Mouse (Mus musculus) gonadal fat pad, adult 2 months (tissue): ENCODE results near the gene Secisbp2. TPM values are rescaled to one million over a fixed set of nuclear protein-coding genes. Genes with fewer than 3 reads are reported as not detected.
"Not testable (repeated sequence)": the region's sequence is repeated elsewhere in the genome, so short reads cannot be mapped to it uniquely, and the experiment has no call there.

Experiments
- DNase-seq: peaks from one replicate; pipeline ENCODE4 v3.0.0-alpha.2; 2012; ENCODE audit warnings: low read depth
- polyA plus RNA-seq: library from polyadenylated mRNA; depleted of rRNA; stranded (reverse); fragments of >200 nt; gene quantifications from 2 replicates; pipeline ENCODE4 v1.2.3, GENCODE M21; 2012; rRNA removed

Gene Secisbp2
- 17.5 and 17.7 TPM in 2 replicates for polyA plus RNA-seq

DNA sequence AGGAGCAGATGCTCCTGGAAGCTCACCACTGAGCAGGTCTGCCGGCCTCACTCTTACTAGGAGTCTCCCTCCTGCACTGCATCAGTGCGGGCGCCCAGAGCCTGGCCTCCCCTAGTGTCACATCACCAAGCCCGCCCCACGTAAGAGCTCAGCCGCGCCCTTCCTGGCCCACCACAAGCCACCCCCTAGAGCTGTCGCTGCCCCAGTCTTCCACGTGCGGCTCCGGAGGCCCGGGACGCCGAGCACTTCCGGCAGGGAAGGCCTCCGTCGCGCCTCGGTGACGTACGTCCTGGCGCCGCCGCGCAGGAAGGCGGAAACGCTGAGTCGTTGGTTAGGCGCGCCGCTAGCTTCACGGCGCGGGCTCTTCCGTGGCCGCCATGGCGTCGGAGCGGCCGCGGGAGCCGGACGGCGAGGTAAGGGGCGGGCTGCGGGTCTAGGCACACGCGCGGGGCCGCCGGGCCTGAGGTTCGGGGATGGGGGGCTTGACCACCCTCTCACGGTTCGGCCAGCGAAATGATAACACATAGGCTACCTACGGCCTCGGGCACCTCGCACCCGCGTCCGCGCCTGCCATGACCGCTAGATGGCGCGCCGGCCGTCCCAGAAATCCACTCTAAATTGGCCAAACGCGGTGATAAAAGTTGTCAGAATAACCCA, at the start of gene Secisbp2:
Secisbp2 (plus strand) TSS at position 290 of the 657 bp plus-strand sequence.
- DNase-seq, result no peak

- no peak for DNase-seq
Measured at GRCm38 (mm10) chr13:51602764-51603163, 48.7 kb upstream of the Secisbp2 start.

DNA sequence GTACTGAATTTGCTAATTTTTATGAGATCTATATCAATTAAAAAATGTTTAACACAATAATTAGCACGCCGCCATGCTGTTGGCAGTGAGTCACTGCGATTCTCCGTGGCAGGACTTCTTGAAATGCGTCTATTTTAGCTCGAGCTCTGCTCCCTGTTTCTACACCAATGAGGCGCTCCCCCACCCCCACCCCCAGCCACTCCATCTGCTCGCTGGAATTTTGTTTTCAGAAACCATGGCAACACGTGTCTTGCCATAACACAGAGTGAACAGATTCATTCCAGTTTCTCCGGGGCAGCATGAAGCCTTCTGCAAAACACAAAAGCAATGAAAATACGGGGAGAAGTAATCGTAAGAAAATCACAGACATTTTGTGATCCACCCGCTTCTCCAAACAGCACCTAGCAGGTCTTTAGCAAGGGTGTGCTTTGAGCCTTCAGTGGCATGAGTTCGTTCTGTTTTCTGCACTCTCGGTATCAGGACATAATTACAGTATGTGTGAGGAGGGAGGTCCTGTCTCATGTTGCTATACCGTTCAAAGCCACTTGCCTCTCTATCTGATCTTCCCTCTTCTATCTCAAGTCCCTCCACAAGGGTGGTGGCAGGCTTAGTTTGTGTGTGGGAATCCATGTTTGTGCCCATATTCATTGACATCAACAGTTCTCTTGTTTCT, 48.1 kb upstream of the Secisbp2 start:
- DNase-seq, result no peak

DNA sequence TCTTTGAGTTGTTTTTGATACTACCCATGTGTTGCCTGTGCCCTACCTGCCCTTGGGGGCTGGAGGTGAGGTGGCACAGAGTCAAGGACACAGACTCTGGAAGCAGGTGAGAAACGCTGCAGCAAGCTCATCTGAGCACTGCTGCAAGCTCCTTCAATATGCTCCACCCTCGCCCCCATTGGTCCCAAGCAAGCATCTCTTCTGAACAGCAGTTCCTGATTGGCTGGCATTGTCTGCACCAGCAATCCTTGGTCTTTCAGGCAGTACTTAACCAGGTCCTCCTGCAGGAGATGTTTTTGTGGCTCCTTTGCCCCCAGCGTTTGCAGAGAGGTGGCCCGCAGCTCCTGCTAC, 47.6 kb upstream of the Secisbp2 start:
- DNase-seq, result no peak

GRCm38 (mm10) chr13:51609231-51609630, 42.3 kb upstream of the Secisbp2 start:
- no peak for DNase-seq

DNA sequence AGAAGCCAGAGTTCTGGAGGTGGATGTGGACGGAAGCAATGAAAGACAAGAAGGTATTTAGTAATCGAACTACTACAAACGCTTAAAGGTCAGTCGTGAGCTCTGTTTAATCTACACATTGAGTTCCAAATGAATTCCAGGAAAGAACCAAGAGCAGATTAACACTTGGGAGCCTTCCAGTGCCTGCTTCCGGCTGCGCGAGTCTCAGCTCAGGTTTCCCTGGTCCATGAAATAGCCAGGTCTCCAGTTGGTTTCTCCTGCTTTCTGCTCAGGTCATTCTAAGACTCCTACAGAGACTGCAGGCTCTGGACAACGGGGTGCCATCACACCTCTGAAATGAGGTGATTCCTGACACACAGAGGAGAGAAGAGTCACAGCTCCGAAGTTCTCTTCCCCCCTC, 40.4 kb upstream of the Secisbp2 start:
- no peak for DNase-seq

DNA sequence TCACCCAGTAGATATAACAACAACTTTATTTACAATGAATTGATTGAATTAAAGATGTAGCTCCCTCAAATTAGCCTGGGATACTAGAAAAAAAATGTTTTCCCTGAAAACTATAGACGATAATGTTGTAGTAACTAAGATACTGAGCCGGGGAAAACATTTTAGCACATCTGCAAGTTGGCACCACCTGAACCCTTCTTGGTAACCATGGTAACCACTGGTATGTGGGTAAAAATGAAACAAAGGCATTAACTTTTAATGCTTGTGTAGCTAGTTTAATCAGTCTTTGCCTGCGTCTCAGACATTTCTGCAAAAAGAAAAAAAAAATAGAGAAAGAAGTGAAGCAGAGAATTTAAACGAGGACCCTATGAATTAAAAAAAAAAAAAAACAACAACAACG, 40.0 kb upstream of the Secisbp2 start:
- DNase-seq, result no peak

GRCm38 (mm10) chr13:51615815-51616214, 35.7 kb upstream of the Secisbp2 start:
- no peak for DNase-seq

DNA sequence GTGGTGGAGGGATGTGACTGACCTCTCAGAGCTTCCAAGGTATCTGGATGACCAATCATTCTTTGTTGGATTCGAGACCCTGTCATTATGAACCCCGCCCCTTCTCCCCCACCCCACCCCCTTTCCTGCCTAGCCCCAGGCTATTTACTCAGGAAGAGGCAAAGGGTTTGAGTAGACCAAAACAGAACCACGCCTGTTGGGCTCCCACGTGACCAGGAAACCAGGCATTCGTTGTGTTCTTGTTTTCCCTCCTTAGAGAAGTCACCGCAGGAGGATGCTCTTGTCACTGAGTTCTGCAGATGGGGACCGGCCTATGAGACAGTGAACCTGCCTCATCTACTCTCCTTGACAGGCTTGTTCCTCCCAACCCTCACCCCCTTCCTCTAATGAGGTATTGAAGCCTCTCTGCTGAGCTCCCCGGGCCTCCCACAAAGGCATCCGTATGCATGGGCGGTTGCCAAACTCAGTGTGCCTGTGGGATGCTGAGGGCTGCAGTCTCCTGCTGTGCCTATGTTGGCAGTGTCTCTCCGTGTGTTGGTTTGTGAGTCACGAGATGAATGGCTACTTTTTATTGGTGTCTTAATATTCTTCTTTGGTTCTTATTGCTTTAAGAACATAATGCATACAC, 35.0 kb upstream of the Secisbp2 start:
- no peak for DNase-seq

- DNase-seq, result no peak
Measured at GRCm38 (mm10) chr13:51617306-51617705, 34.2 kb upstream of the Secisbp2 start.

- no peak for DNase-seq
Measured at GRCm38 (mm10) chr13:51617861-51618260, 33.6 kb upstream of the Secisbp2 start.

- no peak for DNase-seq
Measured at GRCm38 (mm10) chr13:51618602-51619001, 32.9 kb upstream of the Secisbp2 start.

- no peak for DNase-seq
Measured at GRCm38 (mm10) chr13:51622626-51623025, 28.9 kb upstream of the Secisbp2 start.

DNA sequence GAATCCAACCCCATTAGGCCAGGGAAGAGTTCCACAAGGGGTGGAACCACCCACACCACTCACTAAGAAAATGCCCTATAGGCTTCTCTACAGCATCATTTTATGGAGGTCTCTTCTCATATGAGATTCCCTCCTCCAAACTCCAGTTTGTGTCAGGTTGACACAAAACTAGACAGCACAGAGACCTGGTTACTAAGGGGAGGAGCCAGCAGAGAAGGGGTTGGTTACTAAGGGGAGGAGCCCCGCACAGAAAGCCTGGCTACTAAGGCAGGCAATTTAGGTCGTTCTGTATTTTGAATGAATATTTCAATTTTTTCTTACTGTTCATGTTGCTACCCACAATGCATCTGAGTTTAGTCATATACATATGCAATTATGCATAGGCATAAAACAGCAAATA, 27.8 kb upstream of the Secisbp2 start:
- DNase-seq, result no peak

DNA sequence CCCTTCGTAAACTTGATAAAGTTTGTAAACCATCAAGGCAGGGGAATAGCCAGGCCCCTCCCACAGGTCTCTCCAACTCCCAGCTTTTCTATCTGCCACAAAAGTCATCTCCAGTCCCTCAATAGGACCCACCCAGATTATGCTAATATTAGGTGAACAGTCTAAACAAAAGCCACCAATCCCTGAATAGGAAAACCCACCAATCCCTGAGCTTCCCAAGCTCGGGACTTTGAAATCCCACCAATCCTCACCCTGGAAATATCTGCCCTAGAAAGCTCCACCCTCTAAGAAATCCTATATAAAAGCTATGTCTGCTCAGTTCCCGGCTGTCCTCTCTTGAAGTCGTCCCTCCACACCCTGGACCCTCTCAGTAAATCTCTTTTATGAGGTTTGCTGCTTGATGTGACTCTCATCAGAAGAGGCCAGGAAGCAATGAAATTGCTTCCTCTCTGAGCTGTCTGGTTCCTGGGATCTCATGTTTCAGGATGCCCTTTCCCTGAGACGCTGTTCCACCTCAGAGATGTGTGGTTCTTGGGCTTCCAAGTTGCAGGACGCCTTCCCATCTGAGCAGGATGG, 23.1 kb upstream of the Secisbp2 start:
- DNase-seq, result no peak

DNA sequence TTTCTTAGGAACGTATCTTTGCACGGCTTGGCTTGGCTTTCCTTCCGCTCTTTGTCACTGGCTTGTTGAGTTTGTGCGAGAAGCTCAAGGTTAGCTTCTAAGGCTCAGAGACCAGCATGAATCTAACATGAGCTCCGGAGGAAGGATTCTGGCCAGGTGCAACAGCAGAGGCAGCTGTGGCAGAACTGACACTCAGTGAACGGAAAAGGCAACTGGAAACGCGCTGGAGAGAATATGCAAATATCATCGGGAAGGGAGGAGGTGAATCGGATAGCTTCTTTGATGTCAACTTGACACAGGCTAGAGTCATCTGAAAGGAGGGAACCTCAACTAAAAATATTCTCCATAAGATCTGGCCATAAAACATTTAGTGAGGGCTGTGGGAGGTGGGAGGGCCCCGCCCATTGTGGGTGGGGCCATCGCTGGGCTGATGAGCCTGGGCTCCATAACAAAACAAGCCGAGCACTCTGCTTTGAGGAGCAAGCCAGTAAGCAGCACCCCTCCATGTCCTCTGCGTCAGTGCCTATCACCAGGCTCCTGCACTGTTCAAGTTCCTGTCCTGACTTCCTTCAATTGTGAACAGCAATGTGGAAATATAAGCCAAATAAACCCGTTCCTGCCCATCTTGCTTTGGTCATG, 20.0 kb upstream of the Secisbp2 start:
- no peak for DNase-seq

- DNase-seq, result no peak
Measured at GRCm38 (mm10) chr13:51632560-51633218, 18.8 kb upstream of the Secisbp2 start.

DNA sequence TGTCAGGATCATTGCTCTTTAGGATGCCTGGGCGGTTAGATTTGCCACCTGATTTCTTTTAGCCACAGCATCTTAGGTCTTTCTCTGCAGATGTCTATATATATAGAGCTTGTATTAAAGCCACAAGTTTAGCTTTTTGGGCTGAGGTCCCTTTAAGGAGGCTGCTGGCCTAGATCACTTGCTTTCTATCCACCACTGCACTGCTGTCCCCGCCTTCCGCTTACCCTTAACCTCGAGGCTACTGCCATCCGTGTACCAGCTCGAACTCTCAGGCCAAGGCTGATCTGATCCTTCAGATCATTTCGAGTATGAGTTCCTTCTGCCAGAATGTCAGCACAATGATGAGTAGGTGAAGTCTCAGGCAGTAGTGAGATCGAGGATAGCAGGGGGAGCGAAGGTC, 16.1 kb upstream of the Secisbp2 start:
- not testable (repeated sequence) for DNase-seq

DNA sequence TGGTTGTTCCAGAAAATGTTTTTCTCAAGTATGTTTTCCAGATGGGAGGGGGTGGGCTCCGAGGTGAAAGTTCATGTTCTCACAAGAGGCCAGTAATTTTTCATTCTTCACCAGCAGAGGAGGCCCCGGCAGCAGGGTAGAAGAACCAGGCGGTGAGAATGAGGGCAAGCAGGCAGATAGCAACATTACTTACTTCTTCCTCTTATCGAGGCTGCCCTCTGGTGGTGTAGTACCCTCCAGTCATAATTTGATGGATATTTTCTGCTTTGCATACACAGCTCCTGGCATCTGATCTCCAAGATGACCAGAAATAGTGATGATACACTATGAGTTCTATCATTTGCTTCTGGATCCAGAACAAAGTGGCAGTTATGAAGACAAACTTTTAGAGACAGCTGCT, 12.5 kb upstream of the Secisbp2 start:
- DNase-seq, result no peak

DNA sequence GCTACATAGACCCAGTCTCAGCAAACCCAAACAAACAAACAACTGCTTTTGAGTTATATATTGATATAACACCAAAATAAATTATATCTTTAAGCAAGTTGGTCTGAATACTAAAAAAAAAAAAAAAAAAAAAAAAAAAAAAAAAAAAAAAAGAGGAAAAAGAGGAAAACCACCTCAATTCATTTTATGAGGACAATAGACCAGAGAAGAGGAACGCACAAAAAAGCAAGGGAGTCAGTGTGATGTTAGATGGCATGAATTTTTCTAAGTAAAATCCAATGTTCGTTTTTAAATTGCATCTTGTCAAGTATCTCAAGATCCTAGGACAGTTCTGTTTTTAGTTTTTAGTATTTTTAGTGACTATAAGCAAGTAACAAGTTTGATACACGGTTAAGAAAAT, 10.1 kb upstream of the Secisbp2 start:
- no peak for DNase-seq

- no peak for DNase-seq
Measured at GRCm38 (mm10) chr13:51642171-51642778, 9.2 kb upstream of the Secisbp2 start.
